Mouse (Mus musculus): ENCODE results near the gene Mcub.

GRCm38 (mm10) chr3:129917424-129917823, 52.6 kb downstream of the Mcub start:
- TF ChIP-seq CTCF (IDR thresholded peaks at IDR 0.05; ENCODE audit: borderline replicate concordance, insufficient read depth, low read length) = no peak
- no peak for TF ChIP-seq POLR2A (IDR thresholded peaks at IDR 0.05; ENCODE audit: low read depth, low read length)
